ENCODE assay signal across 10 mouse cellular contexts in genomic region chr5:45638378-45638777, GRCm38 (mm10). TPM values are rescaled to one million over a fixed set of nuclear protein-coding genes. Genes with fewer than 3 reads are reported as not detected.
A peak's percentile ranks its signal among the peaks of the same experiment; 100 is the strongest.
DNase-seq lines count a peak whose midpoint lies in the region; ATAC-seq and TF ChIP-seq lines count a peak whose summit lies in the region.
"Had no signal": no experiment of that assay in that cellular context is flagged by ENCODE, and none has a peak within 500 bp of the region (broad histone marks: within the 10 kb centered on the region; RNA-seq: fewer than 3 reads in every experiment).

No protein-coding gene starts in this region.

- H3K9me3 ChIP-seq in heart, embryonic 13.5 days, result no peaks in the 10 kb centered on the region
- no peaks in the 10 kb centered on the region for H3K9me3 ChIP-seq in ES-E14 (ENCODE audit: control insufficient read depth, insufficient read depth, low read depth, low read length)
- no peaks in the 10 kb centered on the region for H3K9me3 ChIP-seq in forebrain, embryonic 12.5 days
- H3K9me3 ChIP-seq in midbrain, embryonic 12.5 days, result no peaks in the 10 kb centered on the region
- H3K9me3 ChIP-seq: heart, embryonic 10.5 days had no signal

- no peaks in the 10 kb centered on the region for H3K36me3 ChIP-seq in heart, embryonic 13.5 days
- H3K36me3 ChIP-seq in heart, adult 2 months (ENCODE audit: control insufficient read depth, insufficient read depth, low read length), result no peaks in the 10 kb centered on the region
- H3K36me3 ChIP-seq in ES-E14 (ENCODE audit: control insufficient read depth, insufficient read depth, low read length, poor library complexity, severe bottlenecking), result no peaks in the 10 kb centered on the region
- H3K36me3 ChIP-seq in forebrain, embryonic 12.5 days (replicated peaks), result no peaks in the 10 kb centered on the region
- no peaks in the 10 kb centered on the region for H3K36me3 ChIP-seq in midbrain, embryonic 12.5 days
- H3K36me3 ChIP-seq: heart, embryonic 10.5 days had no signal

- no peak for TF ChIP-seq CTCF in heart, adult 2 months (IDR thresholded peaks at IDR 0.05)

- intact Hi-C loops in heart, adult 2 months (cut with DNase I), result no loop called here
- intact Hi-C loops in gastrocnemius, postnatal 36 days (cut with DNase I), result no loop called here

- WGBS in heart, embryonic 13.5 days, result 51% methylated on average over 3 of the region's 3 CpGs
- WGBS in heart, adult 2 months, result 37% methylated on average over 3 of the region's 3 CpGs
- 58% methylated on average over 3 of the region's 3 CpGs for WGBS in forebrain, embryonic 12.5 days
- WGBS in midbrain, embryonic 12.5 days, result 69% methylated on average over 3 of the region's 3 CpGs

- peaks cover 54% of the 10 kb centered on the region for H3K27me3 ChIP-seq in heart, embryonic 13.5 days (replicated peaks)
- no peaks in the 10 kb centered on the region for H3K27me3 ChIP-seq in heart, adult 2 months (ENCODE audit: control insufficient read depth, insufficient read depth, low read length)
- H3K27me3 ChIP-seq in forebrain, embryonic 12.5 days, result peaks cover 5% of the 10 kb centered on the region
- peaks cover 20% of the 10 kb centered on the region for H3K27me3 ChIP-seq in midbrain, embryonic 12.5 days

- no peak for DNase-seq in heart, adult 2 months
- no peak for DNase-seq in ES-E14 (ENCODE audit: low read depth, low spot score)
- DNase-seq in urinary bladder, postnatal 14 days (ENCODE audit: low spot score), result no peak
- DNase-seq in thymus, postnatal 36 days, result no peak
- no peak for DNase-seq in gastrocnemius, postnatal 36 days

- no peak for TF ChIP-seq EP300 in heart, adult 2 months (IDR thresholded peaks at IDR 0.05; ENCODE audit: insufficient read depth, low read depth, low read length)

- no peak for ATAC-seq in heart, embryonic 13.5 days (ENCODE audit: extremely low read depth, insufficient number of reproducible peaks, low FRiP score, low TSS enrichment)
- ATAC-seq in forebrain, embryonic 12.5 days (ENCODE audit: low FRiP score), result no peak
- no peak for ATAC-seq in midbrain, embryonic 12.5 days (ENCODE audit: low FRiP score, low read depth)

- peak overlapping the region; percentile 98 for H3K4me2 ChIP-seq in heart, embryonic 13.5 days
- H3K4me2 ChIP-seq in forebrain, embryonic 12.5 days, result peak overlapping the region; percentile 87
- peak overlapping the region; percentile 83; the same call in 1 of the 2 replicates for H3K4me2 ChIP-seq in midbrain, embryonic 12.5 days (replicated peaks)

- no peaks in the 10 kb centered on the region for H3K79me2 ChIP-seq in heart, adult 2 months (replicated peaks; ENCODE audit: control insufficient read depth, insufficient read depth, low read length)

- TF ChIP-seq POLR2A in heart, adult 2 months (IDR thresholded peaks at IDR 0.05; ENCODE audit: insufficient read depth, low read depth, low read length), result no peak

- in situ Hi-C loops in ES-E14 (cut with MboI; ENCODE audit: low sequenced_read_pairs in 2 of 2, unreplicated experiment in 2 of 2), result no loop called here

- H3K4me3 ChIP-seq in heart, embryonic 13.5 days, result no peak overlapping the region
- no peak overlapping the region for H3K4me3 ChIP-seq in heart, adult 2 months
- no peak overlapping the region for H3K4me3 ChIP-seq in ES-E14 (ENCODE audit: insufficient read depth in 1 of 2, low read depth in 1 of 2, low read length in 2 of 2, poor library complexity in 1 of 2, severe bottlenecking in 1 of 2)
- H3K4me3 ChIP-seq in forebrain, embryonic 12.5 days (replicated peaks), result peak overlapping the region; percentile 64; the same call in 1 of the 2 replicates
- peak overlapping the region; percentile 63; the same call in 1 of the 2 replicates for H3K4me3 ChIP-seq in midbrain, embryonic 12.5 days

- peaks cover 10% of the 10 kb centered on the region for H3K4me1 ChIP-seq in heart, embryonic 13.5 days
- H3K4me1 ChIP-seq in heart, adult 2 months (ENCODE audit: control insufficient read depth, insufficient read depth, low read length), result no peaks in the 10 kb centered on the region
- no peaks in the 10 kb centered on the region for H3K4me1 ChIP-seq in ES-E14 (ENCODE audit: control insufficient read depth in 2 of 2, insufficient read depth in 2 of 2, low read length in 2 of 2, poor library complexity in 1 of 2)
- peaks cover 7% of the 10 kb centered on the region for H3K4me1 ChIP-seq in forebrain, embryonic 12.5 days
- H3K4me1 ChIP-seq in midbrain, embryonic 12.5 days, result 0 out of 2 replicates have a peak, but pooled peaks cover 9% of the 10 kb centered on the region

- no peak overlapping the region for H3K9ac ChIP-seq in heart, embryonic 13.5 days
- H3K9ac ChIP-seq in heart, adult 2 months (ENCODE audit: low read depth, low read length), result no peak overlapping the region
- H3K9ac ChIP-seq in ES-E14 (ENCODE audit: insufficient read depth, low read depth, low read length, poor library complexity, severe bottlenecking), result 0 out of 2 replicates have a peak overlapping the region, but pooled peaks have one; percentile 51
- H3K9ac ChIP-seq in forebrain, embryonic 12.5 days, result no peak overlapping the region
- no peak overlapping the region for H3K9ac ChIP-seq in midbrain, embryonic 12.5 days (replicated peaks)

- H3K27ac ChIP-seq in heart, embryonic 13.5 days (replicated peaks), result no peak overlapping the region
- no peak overlapping the region for H3K27ac ChIP-seq in heart, adult 2 months
- no peak overlapping the region for H3K27ac ChIP-seq in ES-E14 (ENCODE audit: insufficient read depth, low read depth, low read length, poor library complexity, severe bottlenecking)
- H3K27ac ChIP-seq in forebrain, embryonic 12.5 days, result no peak overlapping the region
- H3K27ac ChIP-seq in midbrain, embryonic 12.5 days (replicated peaks), result no peak overlapping the region

TF ChIP-seq in ES-E14, 5 proteins besides CTCF, POLR2A, EP300 and RAD21:
- no peak for TF ChIP-seq ZNF384 (IDR thresholded peaks at IDR 0.05; ENCODE audit: low read depth, low read length)
- TF ChIP-seq HCFC1 (IDR thresholded peaks at IDR 0.05; ENCODE audit: borderline replicate concordance, insufficient read depth, low read length), result no peak
- no peak for TF ChIP-seq CHD2 (IDR thresholded peaks at IDR 0.05; ENCODE audit: low read depth, low read length)
- TF ChIP-seq ZC3H11A (IDR thresholded peaks at IDR 0.05; ENCODE audit: borderline replicate concordance, low read depth, low read length), result no peak
- TF ChIP-seq MAFK (IDR thresholded peaks at IDR 0.05; ENCODE audit: insufficient read depth, low read depth, low read length), result no peak

RNA-seq across cellular contexts. Expression of gene Fam184b, which starts 1.0 kb away (rescaled TPM):
- polyA plus RNA-seq in heart, embryonic 13.5 days (2015; fragmentation: Nextera tagmentation; extraction: Ambion mirVana), result 0.23 and 0.33 TPM in 2 replicates
- under 1 TPM in 1 of 2 experiments, not detected in 1; 0.07 TPM for total RNA-seq in heart, adult 2 months (2021)
- polyA plus RNA-seq in heart, adult 2 months (2012; rRNA removed), result not detected in 2 replicates
- total RNA-seq in ES-E14 (2012; rRNA removed), result 0.42 and 0.45 TPM in 2 replicates
- 2.8 and 4.2 TPM in 2 replicates for polyA plus RNA-seq in forebrain, embryonic 12.5 days (2016; fragmentation: Nextera tagmentation; extraction: Ambion mirVana)
- 0.65 and 1.0 TPM in 2 replicates for polyA plus RNA-seq in midbrain, embryonic 12.5 days (2016; fragmentation: Nextera tagmentation; extraction: Ambion mirVana)
- under 1 TPM; 0.18 to 0.35 TPM for total RNA-seq in gastrocnemius, postnatal 36 days (2021)
- total RNA-seq: monocyte, adult 5-6 weeks had no signal

RNA-seq across cellular contexts. Expression of gene Ncapg, which starts 31.3 kb away (rescaled TPM):
- polyA plus RNA-seq in heart, embryonic 13.5 days (2015; fragmentation: Nextera tagmentation; extraction: Ambion mirVana), result 28.3 and 29.7 TPM in 2 replicates
- total RNA-seq in heart, adult 2 months (2021), result under 1 TPM; 0.10 to 0.16 TPM
- 0.06 TPM in 2 replicates for polyA plus RNA-seq in heart, adult 2 months (2012; rRNA removed)
- total RNA-seq in ES-E14 (2012; rRNA removed), result 51.8 and 63.5 TPM in 2 replicates
- 75.3 and 80.3 TPM in 2 replicates for polyA plus RNA-seq in forebrain, embryonic 12.5 days (2016; fragmentation: Nextera tagmentation; extraction: Ambion mirVana)
- 57.5 and 60.3 TPM in 2 replicates for polyA plus RNA-seq in midbrain, embryonic 12.5 days (2016; fragmentation: Nextera tagmentation; extraction: Ambion mirVana)
- total RNA-seq in gastrocnemius, postnatal 36 days (2021), result under 1 TPM; 0.38 to 0.42 TPM

Comparison
In these comparisons a context has a peak if more than half of its experiments do, and no peak if none do; other contexts are left out.
1. RNA of gene Ncapg, which starts 31.3 kb away (polyA plus RNA-seq): 75.3 to 80.3 TPM in forebrain, embryonic 12.5 days, 57.5 to 60.3 TPM in midbrain, embryonic 12.5 days and 28.3 to 29.7 TPM in heart, embryonic 13.5 days; 0.06 TPM in heart, adult 2 months; every median in the first group is over 10 times any median in the second.
2. H3K4me3 ChIP-seq: peak in forebrain, embryonic 12.5 days (single experiment) and midbrain, embryonic 12.5 days (single experiment); none in heart, embryonic 13.5 days (single experiment), heart, adult 2 months (single experiment) and ES-E14 (0 of 2).
3. Peak in every context shown above with its lines, with median percentiles within 50 percentile points of each other: H3K4me2 ChIP-seq.